Mouse (Mus musculus) small intestine, adult 2 months (tissue): ENCODE results near the gene Emg1.

ENCODE experiments used
- CTCF ChIP-seq: fragments of 200-500 bp; IDR thresholded peaks from 2 replicates; pipeline ENCODE4 v1.5.1; 2012; ENCODE audit warnings: low read depth, mild to moderate bottlenecking, control low read depth, inconsistent platforms, low read length, moderate library complexity, mixed read lengths; ENCODE audit not compliant: insufficient replicate concordance, insufficient read length; ENCODE audit errors: extremely low read depth
- POLR2A ChIP-seq: fragments of 200-500 bp; IDR thresholded peaks from 2 replicates; pipeline ENCODE4 v1.6.1; 2012; ENCODE audit warnings: low read depth, mild to moderate bottlenecking, control low read depth, inconsistent platforms, low read length, moderate library complexity

DNA sequence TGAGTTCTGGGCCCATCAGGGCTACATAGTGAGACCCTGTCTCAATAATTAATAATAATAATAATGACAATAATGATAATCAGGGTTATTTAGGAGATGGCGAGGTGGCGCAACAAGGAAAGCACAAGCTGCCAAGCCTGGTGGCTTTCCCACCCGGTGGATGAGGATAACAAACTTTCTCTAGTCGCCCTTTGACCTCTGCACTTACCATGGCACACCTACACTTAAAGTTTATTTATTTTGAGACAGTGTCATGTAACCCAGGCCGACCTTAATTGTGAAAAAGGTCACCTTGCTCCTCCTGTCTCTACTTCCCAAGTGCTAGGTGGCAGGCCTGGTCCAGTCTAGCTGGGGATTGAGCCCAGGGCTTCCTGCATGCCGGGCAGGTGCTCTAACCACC is 13.2 kb downstream of the Emg1 start:
- TF ChIP-seq CTCF (no peak), POLR2A (no peak)
